Mouse (Mus musculus): Measurements from ENCODE around the gene Zfp57.
A peak's percentile ranks its signal among the peaks of the same experiment; 100 is the strongest.
"Not testable (repeated sequence)": the region's sequence is repeated elsewhere in the genome, so short reads cannot be mapped to it uniquely, and the experiment has no call there.

Zfp57 gene

DNA sequence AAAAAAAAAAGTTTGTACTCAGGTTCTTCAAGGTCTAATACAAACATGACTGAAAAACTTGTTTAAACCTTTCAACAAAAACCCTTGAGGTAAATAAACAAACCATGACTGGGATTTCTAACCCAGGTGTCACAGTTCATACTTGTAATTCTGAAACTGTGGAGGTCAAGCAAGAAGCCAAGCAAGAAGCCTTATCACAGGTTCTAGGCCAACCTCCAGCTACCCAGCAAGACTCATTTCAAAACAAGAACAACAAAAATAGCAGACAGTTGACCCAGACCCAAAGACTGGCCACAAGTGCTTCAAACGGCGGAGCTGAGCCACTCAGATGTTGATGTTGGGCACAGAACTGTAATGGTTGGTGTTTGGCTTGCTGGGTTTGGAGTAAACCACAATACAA is 6.4 kb upstream of the Zfp57 start:
- no peak for DNase-seq (ENCODE audit: extremely low spot score, low read depth, low spot score)

DNA sequence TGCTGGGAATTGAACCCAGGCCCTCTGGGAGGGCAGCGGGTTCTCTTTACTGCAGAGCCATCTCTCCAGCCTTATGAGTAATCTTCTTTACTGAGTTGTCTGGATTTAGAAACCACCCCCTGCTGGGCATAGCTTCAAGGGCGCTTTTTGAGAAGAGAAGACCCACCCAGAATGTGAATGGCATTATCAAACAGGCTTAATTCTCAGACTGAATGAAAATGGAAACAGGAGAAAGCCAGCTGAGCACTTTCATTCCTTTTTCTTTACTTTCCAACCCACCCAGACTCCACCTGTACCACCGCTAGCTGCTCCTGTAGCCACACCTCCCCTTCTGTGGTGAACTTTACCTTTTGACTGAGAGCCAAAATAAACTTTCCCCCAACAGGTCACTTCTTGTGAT is 5.5 kb upstream of the Zfp57 start:
- DNase-seq (ENCODE audit: extremely low spot score, low read depth, low spot score): no peak

DNA sequence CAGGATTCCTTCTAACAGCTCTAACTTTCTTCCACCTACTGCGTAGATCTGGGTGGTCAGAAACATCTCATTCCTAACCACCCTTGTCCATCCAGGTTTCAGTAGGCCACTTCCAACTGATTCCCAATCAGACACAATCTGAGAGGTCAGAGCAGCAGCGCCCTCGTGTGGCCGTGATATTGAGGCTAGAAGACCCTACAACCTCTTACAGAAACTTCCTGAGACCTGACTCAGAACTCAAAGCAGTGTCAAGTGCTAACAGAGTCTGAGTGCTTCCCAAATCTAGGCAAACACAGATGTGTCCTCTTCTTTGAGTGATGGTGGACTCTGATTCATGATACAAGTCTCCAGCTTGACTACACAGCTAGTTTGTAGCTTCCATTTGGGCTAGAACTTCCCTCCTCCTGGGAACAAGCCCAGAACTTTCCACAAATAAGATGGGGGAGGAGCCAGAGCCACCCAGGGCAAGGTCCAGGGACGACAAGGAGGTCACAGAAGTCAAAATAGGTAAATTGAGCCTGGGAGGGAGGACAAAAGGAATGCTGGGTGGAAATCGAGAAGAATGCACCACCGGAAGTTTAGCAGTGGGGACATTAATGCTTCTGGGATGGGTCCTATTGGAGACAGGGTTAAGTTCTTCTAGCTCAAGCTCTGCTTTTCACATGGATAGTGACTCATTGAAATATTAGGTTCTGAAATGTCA is 3.8 kb upstream of the Zfp57 start:
- DNase-seq (ENCODE audit: extremely low spot score, low read depth, low spot score): no peak

DNA sequence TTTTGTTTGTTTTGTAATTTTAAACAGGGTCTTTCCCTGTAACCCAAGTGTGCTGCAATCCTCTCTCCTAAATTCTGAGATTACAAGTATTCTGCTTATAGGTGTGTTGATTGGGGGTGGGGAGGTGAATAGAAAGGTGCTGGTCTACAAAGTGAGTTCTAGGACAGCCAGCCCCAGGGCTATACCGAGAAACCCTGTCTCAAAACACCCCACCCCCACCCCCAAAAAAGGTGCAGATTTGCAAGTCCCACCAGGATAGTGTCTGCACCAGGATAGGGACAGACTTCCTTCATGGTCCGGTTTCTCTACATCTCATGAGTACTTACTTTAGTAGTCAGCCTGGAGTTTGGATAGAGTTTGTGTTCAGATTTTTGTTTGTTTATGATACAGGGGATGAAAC is 2.5 kb upstream of the Zfp57 start:
- no peak for DNase-seq (ENCODE audit: extremely low spot score, low read depth, low spot score)

DNA sequence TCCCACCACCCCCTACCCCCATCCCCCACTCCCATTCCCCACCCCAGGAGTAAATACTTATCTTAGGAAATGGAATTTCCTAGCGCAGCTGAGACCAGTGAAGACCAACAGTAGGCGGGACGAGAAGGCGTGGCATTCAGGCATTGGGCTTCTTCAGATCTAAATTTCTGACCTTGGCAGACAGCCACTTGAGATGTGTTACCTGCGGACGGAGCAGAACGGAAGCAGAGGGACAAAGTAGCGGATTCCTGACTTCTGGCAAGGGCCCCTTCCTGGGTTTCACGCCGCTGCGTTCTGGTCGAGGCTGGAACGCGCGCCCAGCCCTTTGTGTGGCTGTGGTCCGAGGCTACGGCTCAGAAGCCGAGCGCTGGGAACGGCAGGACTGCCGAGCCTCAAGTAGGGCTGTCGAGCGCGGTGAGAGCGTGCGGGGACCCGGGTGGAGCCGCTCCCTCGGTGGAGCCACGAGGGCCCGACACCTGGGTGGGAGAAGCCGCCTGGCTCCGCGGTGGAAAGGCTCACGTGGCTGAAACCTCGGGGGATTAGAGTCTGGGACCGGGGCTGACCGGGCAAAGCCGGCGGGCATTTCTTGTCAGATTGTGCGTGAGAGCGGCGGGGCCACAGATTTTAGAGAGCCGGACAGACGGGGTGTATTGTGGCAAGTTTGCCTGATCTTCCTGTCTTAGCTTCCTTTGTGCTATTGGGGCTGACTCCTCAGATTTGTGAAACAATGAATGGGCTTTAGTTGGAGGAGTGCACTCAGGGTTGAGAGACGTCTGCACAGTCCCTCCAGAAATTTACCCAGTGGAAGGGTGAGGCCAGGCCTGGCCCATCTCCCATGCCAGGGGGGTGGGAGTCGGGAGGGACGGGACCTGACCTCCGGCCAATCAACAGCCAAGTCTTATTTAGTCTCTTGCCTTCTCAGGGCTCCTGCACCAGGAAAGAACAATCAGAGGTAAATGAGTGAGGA is 1.7 kb downstream of the Zfp57 start:
- peak; percentile 67 for DNase-seq (ENCODE audit: extremely low spot score, low read depth, low spot score)

DNA sequence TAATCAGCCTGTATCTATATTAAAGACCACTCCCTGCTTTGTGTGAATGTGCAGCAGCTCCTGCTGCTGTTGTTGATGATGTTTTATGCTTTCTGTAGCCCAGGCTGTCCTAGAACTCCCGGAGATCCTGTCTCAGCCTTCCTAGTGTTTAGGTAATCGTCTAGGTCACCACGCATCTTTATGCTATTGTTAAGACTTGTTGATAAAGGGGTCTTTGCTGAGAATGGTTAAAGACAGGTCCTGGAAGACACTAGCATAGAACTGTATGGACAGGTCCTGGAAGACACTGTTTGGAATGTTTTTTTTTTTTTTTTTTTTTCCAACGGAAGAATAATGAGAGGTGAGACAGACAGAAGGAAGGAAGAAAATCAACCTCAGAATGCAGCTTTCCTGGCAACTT is 2.4 kb downstream of the Zfp57 start:
- no peak for DNase-seq (ENCODE audit: extremely low spot score, low read depth, low spot score)

DNA sequence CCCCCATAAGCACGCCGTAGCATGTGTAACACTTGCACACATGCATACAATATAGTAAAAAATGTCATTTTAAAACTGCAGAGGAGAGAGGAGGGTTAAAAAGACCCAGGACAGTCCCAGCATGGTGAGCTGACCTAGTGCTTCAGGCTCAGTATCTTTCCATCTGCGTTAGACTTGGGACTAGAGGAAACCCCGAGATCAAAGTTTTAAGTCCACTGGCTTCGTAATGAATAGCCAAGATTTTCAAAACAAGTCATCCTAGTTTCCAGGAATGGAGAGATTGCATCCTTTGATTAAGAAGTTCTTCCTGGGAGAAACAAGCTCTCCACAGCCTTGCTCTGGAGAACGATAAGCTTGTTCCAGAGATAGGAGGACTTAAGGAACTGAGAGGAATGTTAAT is 7.2 kb downstream of the Zfp57 start:
- DNase-seq (ENCODE audit: extremely low spot score, low read depth, low spot score): no peak

DNA sequence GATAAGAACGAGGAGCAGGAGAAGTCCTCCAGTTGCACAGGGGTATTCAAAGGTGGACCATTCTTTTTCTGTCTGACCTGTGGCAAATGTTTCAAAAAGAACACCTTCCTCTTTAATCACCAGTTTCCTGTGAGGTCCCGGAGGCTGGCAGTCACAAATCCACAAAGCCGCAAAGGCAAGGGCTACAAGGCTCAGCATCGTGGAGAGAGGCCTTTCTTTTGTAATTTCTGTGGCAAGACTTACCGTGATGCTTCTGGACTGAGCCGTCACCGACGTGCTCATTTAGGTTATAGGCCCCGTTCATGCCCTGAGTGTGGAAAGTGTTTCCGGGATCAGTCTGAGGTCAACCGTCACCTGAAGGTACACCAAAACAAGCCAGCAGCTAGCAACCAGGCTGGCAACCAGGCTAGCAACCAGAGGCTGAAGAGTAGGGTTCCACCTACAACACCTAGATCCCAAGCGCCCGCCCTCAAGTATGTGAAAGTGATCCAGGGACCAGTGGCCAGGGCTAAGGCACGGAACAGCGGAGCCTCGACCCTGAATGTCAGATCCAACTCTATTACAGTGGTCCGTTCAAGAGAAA is 8.6 kb downstream of the Zfp57 start:
- no peak for DNase-seq (ENCODE audit: extremely low spot score, low read depth, low spot score)

DNA sequence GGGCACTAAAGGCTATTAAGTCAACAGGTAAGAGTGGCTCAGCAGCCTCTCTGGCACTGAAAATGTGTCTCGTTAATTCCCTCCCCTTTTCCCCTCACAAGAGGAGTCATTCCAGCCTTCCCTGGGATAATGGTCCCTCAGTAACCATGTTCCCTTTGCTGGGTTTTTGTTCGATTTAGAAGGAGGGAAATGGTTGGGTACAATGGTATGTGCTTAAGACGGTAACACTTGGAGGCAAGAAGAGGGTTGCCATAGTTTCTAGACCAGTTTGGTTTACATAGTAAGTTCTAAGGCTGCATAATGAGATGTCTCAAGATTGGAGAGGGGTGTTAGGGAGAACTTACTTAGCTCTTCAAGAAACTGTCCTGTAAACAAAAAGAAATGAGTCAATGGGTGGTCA is 10.8 kb downstream of the Zfp57 start:
- no peak for DNase-seq (ENCODE audit: extremely low spot score, low read depth, low spot score)

DNA sequence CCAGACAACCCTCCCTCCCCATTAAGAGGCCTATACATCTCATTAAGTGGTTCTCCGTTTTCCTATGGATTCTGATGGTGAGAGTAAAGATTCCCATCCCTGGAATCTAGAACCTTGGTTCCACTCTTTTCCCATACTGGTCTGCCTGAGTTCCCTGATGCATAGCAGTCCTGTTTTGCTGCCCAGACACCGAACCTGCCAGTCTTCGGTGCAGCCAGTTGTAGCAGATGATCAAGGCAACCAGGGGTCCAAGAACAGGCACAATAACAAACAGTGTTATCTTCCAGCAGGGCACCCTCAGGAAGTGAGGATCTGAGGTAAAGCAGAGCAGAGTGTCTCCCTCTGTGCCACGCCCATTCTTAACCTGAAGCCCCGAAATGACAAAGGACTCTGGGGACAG is 11.2 kb downstream of the Zfp57 start:
- DNase-seq (ENCODE audit: extremely low spot score, low read depth, low spot score): no peak

DNA sequence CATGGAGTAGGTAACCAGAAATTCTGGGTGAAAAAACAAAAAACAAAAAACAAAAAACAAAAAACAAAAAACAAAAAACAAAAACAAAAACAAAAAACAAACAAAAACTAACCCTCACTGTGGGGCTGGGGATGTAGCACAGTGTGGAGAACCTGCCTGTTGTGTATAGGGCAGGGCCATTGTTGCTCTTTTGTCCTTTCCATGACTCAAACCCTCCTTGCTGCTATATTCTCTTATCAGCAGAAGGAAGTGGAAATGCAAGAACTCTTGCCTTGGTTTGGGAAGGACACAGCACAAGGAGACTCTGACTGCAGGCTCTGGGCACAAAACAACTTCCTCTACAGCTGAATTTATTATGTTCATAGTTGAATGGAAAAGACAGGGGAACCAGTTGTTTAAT is 15.4 kb downstream of the Zfp57 start:
- DNase-seq (ENCODE audit: extremely low spot score, low read depth, low spot score): no peak

DNA sequence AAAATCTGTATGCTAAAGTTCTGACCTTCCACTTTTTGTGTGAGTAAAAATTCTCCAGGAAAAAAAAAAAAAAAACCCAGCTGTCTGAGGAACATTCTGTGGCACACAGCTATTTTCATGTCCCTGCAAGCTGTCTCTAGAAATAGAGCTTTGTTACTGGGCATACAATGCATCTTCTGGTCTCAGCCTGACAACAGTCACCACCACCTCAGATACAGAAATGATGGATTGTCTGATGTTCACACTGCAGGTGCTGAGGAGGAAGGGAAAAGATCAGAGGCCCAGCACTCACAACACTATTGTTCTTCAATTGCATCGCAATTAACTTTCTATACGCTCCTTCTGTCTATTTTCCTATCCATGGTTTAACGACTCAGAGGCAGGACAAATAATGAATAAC is 17.4 kb downstream of the Zfp57 start:
- no peak for DNase-seq (ENCODE audit: extremely low spot score, low read depth, low spot score)

DNA sequence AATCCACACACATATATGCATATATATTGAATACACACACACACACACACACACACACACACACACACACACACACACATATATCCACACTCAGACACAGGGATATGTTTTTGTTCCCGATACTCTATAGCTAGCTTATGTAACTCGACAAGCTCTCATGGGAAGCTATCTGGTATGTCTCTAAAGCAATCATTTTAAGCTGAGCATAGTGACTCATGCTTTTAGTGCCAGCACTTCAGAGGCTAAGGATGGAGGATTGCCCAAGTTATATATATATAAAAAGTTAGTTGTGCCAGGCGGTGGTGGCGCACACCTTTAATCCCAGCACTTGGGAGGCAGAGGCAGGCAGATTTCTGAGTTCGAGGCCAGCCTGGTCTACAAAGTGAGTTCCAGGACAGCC is 18.3 kb downstream of the Zfp57 start:
- not testable (repeated sequence) for DNase-seq (ENCODE audit: extremely low spot score, low read depth, low spot score)

DNA sequence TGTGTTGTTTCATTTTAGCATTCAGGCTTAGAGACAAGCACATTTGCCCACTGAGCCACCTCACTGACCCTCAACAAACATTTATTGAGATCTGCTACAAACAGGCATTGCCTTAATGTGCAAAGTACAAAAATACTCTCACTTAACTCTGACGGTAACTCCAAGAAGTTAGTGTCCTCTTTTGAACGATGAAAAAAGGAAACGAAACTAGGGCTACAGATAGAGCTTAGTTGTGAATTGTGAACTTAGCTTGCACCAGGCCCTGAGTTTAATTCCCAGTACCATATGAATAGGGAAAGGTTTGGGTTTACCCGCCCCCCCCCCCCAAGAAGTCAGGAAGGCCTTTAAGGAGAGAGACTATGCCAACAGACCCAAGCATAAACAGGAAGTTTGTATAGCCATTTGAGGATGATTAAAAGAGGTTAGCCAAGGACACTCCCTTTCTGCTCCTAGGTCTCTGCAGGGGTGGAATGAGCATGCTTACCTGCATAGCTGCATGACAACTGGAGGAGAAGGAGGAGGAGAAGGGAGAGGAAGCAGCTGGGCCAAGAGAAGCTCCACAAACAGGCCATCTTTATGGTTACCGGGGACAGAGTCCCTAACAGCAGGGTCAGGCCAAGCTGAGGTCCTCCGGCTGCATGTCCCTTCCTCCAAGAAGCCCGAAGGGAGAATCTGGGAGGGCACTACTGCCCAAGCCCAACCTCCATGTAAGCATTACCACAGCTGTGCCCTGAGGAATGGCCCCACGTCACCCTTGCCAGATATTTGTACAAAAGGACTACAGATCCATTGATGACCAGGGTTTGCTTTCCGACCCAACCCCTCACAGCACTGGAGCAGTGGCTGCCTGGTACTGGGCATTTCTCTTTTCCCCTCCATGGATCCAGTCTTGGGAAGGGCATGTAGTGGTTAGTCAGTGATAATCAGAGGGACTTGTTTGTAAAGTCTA is 21.9 kb downstream of the Zfp57 start, which contains the start of gene Mog:
Gene Mog, minus strand, starts transcription at position 771 of the 949 bp plus-strand sequence.
- DNase-seq (ENCODE audit: extremely low spot score, low read depth, low spot score): no peak

DNA sequence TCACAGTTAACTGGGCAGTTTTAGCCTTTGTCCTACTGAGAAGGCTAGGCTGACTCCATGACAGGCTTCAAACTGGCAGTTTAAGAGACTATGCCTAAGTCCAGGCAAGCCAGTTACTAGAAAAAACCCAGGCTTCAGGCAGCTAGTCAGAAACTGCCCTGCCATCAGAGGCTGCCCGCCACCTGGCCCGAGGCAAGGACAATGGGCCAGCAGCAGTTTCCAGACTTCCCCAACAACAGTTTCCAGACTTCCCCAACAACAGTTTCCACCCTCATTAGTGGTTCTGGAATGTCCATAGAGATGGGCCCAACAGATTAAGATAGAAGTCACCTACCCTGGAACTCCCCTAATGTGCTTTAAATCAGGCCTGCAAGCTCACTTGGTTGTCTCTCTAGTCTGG is 25.5 kb downstream of the Zfp57 start:
- DNase-seq (ENCODE audit: extremely low spot score, low read depth, low spot score): no peak

DNA sequence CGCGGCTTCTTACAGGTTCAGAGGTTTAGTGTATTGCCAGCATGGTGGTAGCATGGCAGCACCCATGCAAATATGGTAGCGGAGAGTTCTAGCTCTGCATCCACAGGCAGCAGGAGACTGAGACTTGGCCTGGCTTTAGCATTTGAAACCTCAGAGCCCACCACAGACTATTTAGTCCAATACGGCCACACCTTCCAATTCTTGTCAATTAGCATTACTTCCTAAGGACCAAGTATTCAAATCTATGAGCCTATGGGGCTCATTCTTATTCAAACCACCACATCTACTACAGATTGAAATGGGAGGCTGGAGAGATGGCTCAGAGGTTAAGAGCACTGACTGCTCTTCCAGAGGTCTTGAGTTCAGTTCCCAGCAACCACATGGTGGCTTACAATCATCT is 26.5 kb downstream of the Zfp57 start:
- DNase-seq (ENCODE audit: extremely low spot score, low read depth, low spot score): no peak

DNA sequence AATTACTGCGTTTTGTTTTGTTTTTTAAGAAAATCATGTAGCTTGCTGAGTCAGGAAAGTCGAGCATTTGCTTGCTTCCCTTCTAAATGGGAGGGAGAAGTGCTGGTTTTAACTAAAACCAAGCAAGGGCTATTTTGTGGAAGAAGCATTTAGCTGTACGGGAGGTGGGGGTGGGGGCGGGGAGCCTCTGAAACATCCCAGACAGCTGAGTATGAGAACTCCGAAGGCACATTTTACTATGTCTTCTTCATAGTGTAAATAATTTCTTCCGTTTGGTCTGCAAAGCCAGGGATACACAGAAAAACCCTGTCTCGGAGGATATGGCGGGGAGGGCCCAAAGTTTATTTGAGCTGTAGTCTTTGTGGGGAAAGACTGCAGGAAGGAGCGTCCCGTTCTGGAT is 27.2 kb downstream of the Zfp57 start:
- DNase-seq (ENCODE audit: extremely low spot score, low read depth, low spot score): no peak

DNA sequence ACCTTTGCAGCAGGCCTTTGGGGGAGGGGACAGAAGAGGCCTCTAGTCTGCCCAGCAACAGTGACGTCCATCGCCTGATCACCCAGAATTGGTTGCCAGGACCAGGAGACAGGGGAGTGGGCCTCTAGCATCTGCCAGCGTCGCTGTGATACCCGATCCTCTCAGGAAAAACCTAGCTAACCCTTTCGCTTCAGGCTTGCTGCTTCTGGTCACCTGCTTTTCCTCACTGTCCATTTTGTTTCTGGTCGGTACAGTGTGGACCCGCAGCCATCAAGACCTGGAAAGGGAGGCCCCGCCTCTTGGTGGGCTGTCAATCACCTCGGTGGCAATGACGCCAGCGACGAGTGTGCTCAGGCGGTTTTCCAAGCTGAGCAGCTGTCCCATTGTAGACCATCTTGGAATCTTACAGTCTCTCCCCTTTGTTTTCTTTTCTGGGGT is 27.7 kb downstream of the Zfp57 start:
- peak; percentile 99 for DNase-seq (ENCODE audit: extremely low spot score, low read depth, low spot score)

DNA sequence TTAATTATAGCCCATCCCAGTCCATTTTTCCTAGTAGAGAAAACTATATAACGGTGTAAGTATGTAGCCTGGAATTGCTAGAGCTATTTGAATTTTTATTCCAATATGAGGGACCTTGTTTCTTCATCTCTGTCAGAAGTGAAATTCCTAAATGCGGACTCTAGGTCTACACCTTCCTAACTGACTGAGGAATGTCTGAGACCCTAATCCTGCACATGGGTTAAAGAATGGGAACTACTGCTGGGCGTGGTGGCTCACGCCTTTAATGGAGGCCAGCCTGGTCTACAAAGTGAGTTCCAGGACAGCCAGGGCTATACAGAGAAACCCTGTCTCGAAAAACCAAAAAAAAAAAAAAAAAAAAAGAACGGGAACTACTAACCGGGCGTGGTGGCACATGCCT is 28.2 kb downstream of the Zfp57 start:
- no peak for DNase-seq (ENCODE audit: extremely low spot score, low read depth, low spot score)

DNA sequence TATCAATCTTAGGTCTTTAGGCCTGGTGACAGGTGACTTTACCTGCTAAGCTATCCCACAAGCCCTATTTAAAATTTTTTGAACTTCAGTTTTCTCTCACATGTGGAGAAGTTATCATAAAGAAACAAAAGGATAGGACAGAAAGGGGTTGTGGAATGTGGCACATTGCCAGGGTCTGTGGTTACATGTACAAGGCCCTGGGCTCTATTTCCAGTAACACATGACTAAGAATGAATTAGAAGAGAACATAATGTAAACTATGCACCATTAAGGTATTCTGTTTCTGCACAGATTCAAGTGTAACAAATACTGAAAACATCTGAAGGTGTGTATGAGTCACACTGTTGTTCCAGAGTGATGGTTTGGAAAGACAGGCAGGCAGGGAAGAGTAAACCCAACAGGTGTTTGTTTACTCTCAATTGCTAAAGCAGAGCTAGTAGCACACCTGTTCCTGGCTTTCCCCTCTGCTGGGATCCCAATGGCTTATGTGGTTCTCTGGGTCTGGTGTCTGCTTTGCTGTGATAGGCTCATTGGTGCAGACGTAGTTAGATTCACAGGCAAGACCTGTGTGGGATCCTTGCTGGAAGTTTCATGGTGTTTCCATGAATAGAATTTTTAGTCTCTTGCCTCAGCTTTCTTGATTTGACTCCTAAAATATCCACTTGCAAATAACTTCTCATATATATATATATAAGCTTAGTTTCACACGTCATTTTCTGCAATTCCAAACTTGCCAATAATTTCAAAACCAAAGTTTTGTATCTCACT is 38.3 kb downstream of the Zfp57 start:
- DNase-seq (ENCODE audit: extremely low spot score, low read depth, low spot score): no peak

Measured in hindlimb bud, embryonic 11.5 days (tissue).